Mouse (Mus musculus): ENCODE data around the gene Nav3. TPM values are rescaled to one million over a fixed set of nuclear protein-coding genes. Genes with fewer than 3 reads are reported as not detected.

The Nav3 gene
- polyA plus RNA-seq, 1 experiment = 1.5 TPM

DNA sequence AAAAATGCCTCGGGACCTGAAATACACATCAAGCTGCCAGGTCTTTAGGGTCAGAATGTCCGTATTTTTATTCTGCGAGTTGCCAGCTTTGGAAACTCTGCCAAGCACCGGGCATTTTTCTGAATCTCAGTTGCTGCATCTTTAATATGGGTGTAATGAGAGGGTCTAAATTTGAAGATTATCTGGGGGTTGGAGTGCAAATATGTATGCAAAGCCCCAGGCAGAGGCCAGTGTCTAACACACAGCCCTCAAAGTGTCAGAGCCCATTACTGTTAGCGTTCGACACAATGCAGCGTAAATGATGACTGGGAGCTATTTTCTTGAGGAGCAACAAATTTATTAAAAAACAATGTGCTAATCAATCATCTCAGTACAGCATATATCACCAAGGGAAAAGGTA lies 142.0 kb downstream of the Nav3 start:
- H3K4me1 ChIP-seq (ENCODE audit: control insufficient read depth, insufficient read depth, insufficient read length, low read length) = no peaks in the 10 kb centered on the region

DNA sequence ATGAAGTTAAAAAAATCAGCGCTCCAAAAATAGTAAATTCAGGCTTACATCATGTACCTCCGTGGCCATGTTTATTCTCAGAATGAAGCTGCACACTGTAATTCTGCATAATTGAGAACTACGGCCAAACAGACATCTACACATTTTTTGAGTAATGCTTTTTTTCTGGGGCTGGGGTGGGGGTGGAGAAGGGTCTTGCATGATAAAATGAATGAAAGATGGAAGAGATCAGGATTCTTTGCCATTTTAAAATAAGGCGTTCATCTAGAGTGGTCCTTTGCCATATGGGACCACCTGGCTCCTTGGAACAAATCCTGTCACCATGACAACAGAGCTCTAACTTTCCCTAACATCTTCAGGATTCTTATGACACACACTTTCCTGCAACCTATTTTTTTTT lies 146.5 kb downstream of the Nav3 start:
- H3K4me3 ChIP-seq (ENCODE audit: insufficient read depth, low read depth, low read length) = no peak overlapping the region
- no peak overlapping the region for H3K27ac ChIP-seq (replicated peaks; ENCODE audit: low read depth, low read length)

More for the DNA sequence above, 142.0 kb downstream of the Nav3 start:
- Histone ChIP-seq H3K4me3 (ENCODE audit: insufficient read depth, low read depth, low read length) (no peak overlapping the region), H3K27ac (replicated peaks; ENCODE audit: low read depth, low read length) (no peak overlapping the region)

DNA sequence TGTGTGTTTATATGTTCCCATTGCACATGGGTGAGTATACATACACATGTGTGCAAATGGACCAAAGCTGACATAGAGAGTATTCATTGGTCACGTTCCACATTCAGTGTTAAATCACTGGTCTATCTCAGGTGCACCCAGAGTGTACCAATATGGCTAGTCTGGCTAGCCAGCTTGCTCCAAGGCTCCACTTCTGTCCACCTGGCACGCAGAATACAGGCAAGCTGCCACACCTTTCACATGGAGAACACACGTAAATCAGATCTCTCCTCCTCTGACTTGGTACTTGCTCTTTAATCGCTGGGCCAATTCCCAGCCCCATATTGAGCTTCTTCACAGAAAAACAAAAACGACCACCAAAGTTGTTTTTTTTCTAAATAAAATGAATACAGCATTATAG lies 150.4 kb downstream of the Nav3 start:
- H3K4me3 ChIP-seq (ENCODE audit: insufficient read depth, low read depth, low read length) = no peak overlapping the region
- no peak overlapping the region for H3K27ac ChIP-seq (replicated peaks; ENCODE audit: low read depth, low read length)
- H3K4me1 ChIP-seq (ENCODE audit: control insufficient read depth, insufficient read depth, insufficient read length, low read length) = no peaks in the 10 kb centered on the region

More for the DNA sequence above, 146.5 kb downstream of the Nav3 start:
- H3K4me1 ChIP-seq (ENCODE audit: control insufficient read depth, insufficient read depth, insufficient read length, low read length) = no peaks in the 10 kb centered on the region

DNA sequence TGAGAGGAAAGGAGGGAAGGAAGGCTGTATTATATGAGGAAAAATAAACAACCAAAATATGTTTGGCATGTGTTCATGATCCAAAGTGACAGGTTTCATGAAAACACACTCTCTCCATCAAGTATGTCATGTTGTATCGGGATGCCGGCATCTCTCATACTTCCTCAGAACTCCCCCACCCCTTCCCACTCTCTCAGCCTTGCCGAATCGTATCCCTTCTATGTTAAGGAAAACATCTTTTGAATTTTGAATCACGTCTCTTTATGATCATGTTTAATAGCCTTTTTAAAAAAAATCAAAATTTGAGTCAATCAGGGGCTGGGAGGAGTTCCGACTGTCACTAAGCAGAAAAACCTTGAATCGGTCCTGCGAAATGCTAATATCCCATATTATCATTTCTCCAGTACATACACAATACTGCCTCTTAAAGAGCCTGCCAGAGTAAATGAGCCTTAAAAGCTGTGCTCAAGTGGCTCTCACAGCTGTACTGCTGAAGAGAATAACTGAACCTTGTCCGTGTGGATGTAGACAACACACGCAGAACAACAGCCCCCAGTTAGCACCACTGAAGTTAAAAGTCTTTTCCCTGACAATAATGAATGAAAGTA lies 165.9 kb downstream of the Nav3 start:
- no peaks in the 10 kb centered on the region for H3K4me1 ChIP-seq (ENCODE audit: control insufficient read depth, insufficient read depth, insufficient read length, low read length)
- no peak overlapping the region for H3K4me3 ChIP-seq (ENCODE audit: insufficient read depth, low read depth, low read length)
- H3K27ac ChIP-seq (replicated peaks; ENCODE audit: low read depth, low read length) = no peak overlapping the region

DNA sequence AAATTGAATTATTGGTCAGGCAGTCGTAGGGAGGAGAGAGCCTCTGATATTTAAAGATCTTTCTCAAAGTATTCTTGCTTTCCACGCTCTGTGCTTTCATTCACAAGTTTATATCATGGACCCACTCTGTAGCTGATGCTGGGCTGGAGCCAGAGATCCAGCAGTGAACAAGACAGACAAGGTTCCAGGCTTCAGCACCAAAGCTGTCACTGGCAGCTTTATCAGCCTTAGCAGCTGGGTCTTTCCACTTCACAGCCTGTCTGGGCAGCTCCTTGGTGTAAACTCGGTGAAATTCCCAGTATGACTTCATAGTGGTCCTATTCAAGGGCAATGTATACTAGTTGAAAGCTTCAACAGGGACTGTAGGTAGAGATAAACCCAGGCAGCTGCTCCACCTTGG lies 172.1 kb downstream of the Nav3 start:
- Histone ChIP-seq H3K27ac (replicated peaks; ENCODE audit: low read depth, low read length) (no peak overlapping the region), H3K4me1 (ENCODE audit: control insufficient read depth, insufficient read depth, insufficient read length, low read length) (no peaks in the 10 kb centered on the region), H3K4me3 (ENCODE audit: insufficient read depth, low read depth, low read length) (no peak overlapping the region)

DNA sequence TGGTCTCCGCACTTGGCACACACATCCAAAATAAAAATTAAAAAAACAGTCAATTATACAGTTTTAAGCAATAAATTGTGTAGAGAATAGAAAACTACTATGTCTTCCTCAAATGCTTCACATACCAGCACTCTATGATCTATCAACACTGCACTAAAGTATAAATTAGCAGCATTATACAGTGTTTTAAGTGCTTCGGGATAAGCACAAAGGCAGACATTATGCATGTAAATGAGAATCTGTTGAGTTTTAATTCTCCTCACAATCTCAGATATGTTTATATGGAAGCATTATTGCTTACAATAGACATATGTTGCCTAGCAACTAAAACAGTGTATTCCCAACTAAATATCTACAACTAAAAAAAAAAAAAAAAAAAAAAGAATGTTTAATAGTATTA lies 183.2 kb downstream of the Nav3 start:
- Histone ChIP-seq H3K4me3 (ENCODE audit: insufficient read depth, low read depth, low read length) (no peak overlapping the region), H3K4me1 (ENCODE audit: control insufficient read depth, insufficient read depth, insufficient read length, low read length) (no peaks in the 10 kb centered on the region), H3K27ac (replicated peaks; ENCODE audit: low read depth, low read length) (no peak overlapping the region)

DNA sequence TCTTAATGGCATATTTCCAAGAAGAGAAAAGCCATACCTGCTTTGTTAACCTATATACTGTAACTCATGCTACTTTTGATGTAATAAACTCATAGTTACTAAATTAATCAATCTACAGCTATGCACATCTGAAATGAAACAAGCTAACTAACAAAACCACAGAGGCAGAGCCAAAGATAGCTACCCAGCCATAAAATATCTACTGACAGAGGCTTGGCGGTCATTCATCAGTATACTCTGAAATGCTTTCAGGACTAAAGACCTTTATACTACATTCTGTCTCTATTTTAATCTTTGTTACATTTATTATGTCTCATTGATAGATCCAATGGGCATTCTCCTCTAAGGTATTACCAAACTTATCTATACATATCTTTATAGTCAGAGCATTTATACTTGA lies 185.4 kb downstream of the Nav3 start:
- no peaks in the 10 kb centered on the region for H3K4me1 ChIP-seq (ENCODE audit: control insufficient read depth, insufficient read depth, insufficient read length, low read length)
- no peak overlapping the region for H3K4me3 ChIP-seq (ENCODE audit: insufficient read depth, low read depth, low read length)
- H3K27ac ChIP-seq (replicated peaks; ENCODE audit: low read depth, low read length) = no peak overlapping the region

DNA sequence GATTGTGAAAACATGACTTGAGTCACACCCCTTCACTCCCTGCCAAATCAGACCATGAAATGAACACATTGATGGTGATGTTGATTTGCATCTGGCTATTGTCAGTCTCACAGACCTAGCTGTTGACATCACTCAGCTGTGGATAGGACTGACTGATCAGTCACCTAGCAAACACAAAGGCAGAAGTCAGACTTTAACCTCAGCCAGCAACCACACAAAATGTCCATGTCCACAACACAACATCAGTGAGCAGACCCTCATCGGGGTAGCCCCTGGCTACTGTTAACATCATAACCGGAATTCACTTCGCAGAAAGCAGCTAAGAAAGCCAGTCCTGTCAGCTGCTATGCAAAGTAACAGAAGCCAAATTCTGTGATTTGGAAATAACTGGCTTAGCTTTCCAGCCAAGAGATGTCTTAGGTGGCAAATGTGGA lies 213.9 kb downstream of the Nav3 start:
- Histone ChIP-seq H3K4me1 (ENCODE audit: control insufficient read depth, insufficient read depth, insufficient read length, low read length) (no peaks in the 10 kb centered on the region), H3K27ac (replicated peaks; ENCODE audit: low read depth, low read length) (no peak overlapping the region), H3K4me3 (ENCODE audit: insufficient read depth, low read depth, low read length) (no peak overlapping the region)

DNA sequence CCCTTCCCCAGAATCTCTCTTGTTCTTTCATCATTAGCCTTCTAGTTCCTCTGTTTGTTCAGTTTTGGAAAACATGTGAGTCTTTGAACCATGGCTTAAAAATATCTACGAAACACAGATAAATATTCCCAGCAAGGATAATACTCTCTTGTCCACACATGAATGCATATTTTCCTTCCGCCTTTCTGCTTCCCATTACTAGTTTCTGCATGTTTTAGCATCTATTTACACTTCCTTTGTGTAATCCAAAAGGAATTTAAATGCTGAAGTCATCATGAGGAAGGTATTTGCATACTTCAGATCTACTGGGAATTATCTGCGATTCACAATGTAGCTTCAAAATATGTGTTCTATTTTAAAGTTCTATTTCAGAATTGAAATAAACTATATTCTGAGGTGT lies 215.3 kb downstream of the Nav3 start:
- H3K4me1 ChIP-seq (ENCODE audit: control insufficient read depth, insufficient read depth, insufficient read length, low read length) = no peaks in the 10 kb centered on the region
- H3K27ac ChIP-seq (replicated peaks; ENCODE audit: low read depth, low read length) = no peak overlapping the region
- H3K4me3 ChIP-seq (ENCODE audit: insufficient read depth, low read depth, low read length) = no peak overlapping the region

DNA sequence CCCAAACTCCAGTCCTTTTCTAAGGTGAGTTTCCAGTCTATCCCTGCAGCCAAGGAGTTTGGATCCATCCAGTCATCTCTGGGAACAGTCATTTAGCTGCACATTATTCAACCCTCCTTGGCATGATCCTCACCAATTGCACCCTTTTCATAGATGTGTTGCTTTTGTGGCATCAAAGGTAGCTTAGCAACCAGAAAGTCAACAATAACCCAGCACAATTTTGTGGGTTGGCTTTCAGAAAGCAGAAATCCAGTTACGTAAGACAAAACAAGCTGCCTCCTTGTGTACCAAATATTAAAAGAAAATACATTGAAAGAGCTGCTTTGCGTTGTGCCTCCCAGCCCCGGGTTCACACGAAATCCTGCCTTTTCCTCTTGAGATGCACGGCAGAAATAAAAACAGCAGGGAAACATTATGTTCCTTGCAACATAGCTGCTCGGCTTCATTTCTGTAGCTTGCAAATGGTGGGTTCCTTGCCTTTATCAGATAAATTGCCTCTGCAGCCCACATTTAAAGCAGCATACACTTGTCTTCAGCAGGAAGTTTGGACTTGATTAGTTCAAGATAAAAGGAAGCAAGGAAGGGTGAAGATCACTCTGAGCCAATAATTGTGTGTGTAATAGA lies 222.6 kb downstream of the Nav3 start:
- Histone ChIP-seq H3K27ac (replicated peaks; ENCODE audit: low read depth, low read length) (no peak overlapping the region), H3K4me1 (ENCODE audit: control insufficient read depth, insufficient read depth, insufficient read length, low read length) (no peaks in the 10 kb centered on the region), H3K4me3 (ENCODE audit: insufficient read depth, low read depth, low read length) (no peak overlapping the region)

DNA sequence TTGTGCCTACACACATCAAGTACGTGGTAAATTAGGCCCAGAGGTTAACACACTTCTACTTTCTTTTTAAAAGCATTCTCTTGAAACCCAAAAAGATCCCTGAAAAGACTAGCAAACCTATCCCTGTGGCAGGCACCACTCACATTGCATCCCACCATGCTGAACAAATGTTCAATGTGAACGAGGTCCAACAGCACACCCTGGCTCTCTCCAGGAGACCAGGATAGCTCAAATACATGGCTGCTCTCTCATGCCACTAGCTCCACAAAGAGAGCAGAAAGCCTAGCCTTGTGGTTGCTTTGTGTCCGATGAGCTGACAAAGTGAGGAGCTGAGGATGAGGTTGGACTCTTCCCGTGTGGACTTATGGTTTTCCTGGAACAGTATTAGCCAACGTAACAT lies 249.6 kb downstream of the Nav3 start:
- no peak overlapping the region for H3K27ac ChIP-seq (replicated peaks; ENCODE audit: low read depth, low read length)
- H3K4me3 ChIP-seq (ENCODE audit: insufficient read depth, low read depth, low read length) = no peak overlapping the region

DNA sequence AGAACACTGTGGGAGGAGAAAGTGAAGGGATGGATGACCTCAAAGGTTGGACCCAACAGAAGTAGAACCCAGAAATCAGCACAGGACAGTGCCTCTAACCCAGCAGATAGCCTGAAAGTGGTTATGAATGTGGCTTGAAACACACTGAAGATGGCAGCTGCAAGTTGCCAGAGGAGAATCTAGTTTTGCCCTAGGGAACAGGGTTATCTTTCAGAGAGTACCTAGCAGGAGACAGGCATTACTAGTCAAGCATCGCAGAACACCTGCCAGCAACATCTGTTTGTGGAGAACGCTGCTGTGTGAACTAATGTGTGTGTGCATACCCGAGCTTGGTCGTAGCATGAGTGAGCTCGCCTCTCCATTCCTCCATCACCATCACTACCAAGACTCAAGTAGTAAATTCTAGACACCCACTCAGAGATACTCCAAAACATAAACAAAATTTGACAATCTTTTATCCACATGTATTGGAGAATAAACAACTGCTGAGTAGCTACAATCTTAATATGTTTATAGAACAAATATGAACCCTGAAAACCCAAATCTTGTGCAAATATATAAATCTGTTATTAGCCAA lies 251.8 kb downstream of the Nav3 start:
- Histone ChIP-seq H3K27ac (replicated peaks; ENCODE audit: low read depth, low read length) (no peak overlapping the region), H3K4me1 (ENCODE audit: control insufficient read depth, insufficient read depth, insufficient read length, low read length) (no peaks in the 10 kb centered on the region), H3K4me3 (ENCODE audit: insufficient read depth, low read depth, low read length) (no peak overlapping the region)

More for the DNA sequence above, 249.6 kb downstream of the Nav3 start:
- H3K4me1 ChIP-seq (ENCODE audit: control insufficient read depth, insufficient read depth, insufficient read length, low read length) = no peaks in the 10 kb centered on the region

DNA sequence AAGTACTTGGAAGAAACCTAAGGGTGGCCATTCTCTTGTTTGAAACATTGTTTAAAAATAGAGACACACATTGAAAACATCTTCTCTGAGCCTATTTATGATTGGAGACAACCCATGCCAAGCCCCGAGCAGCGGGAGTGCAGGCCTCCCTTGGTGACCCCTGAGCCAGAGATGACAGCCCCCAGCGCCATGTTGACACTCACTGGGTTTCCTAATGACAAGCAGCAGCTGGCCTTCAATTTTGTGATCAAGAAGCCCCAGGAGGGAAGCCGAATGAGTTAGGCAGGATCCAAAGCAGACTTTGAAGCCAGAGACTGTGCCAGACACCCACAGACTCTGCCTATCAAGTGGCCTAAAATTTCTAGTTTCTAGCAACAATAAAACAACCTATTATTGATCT lies 263.1 kb downstream of the Nav3 start:
- Histone ChIP-seq H3K27ac (replicated peaks; ENCODE audit: low read depth, low read length) (no peak overlapping the region), H3K4me1 (ENCODE audit: control insufficient read depth, insufficient read depth, insufficient read length, low read length) (no peaks in the 10 kb centered on the region), H3K4me3 (ENCODE audit: insufficient read depth, low read depth, low read length) (no peak overlapping the region)

DNA sequence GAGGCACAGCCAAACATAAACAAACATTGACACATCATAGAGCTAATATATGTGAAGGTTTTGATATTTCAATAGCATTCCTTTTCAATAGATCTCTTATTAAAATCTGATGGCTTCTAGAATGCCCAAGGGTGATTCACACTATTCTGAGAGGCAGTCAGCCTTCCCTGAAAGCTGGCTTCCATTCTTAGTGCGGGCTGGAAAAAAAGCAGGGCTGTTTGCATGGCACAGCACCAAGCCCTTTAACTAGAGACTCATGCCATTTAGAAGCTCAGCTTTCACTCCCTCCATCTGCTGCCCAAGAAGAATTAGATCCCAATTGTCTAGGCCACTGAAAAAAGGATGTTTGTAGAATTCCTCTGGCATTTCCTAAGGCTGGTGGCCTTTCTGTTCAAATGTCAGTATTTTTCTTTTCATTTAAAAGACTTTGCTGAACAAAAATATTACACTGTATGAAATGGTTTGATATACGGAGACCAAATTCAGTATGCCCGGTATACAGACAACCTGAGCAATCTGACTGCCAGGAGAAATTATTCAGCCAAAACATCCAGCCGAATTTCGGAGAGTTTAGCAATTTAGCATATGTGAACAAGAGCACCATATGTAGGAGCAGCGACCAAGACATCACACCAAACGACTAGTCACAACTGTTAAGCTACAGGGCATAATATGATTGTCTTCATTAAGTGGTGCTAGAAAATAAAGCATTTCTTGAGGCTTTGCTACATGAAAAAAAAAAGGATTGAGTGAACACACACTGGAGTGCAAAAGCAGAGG lies 263.8 kb downstream of the Nav3 start:
- Histone ChIP-seq H3K4me3 (ENCODE audit: insufficient read depth, low read depth, low read length) (no peak overlapping the region), H3K4me1 (ENCODE audit: control insufficient read depth, insufficient read depth, insufficient read length, low read length) (no peaks in the 10 kb centered on the region), H3K27ac (replicated peaks; ENCODE audit: low read depth, low read length) (no peak overlapping the region)

DNA sequence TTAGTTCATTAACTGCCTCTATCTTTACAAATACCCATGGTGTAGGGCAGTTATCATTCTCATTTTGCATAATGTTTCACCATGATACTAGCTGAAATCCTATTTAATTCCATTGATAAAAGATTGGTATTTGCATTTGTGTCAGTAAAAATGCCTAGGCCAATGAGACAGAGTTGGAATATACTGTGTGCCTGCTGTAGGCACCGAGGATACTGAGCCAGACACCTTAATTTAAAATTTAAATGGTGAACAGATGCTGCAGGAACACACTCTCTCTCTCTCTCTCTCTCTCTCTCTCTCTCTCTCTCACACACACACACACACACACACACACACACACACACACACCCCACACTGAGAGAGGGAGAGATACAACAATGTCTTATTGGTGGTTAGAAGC lies 269.8 kb downstream of the Nav3 start:
- Histone ChIP-seq H3K27ac (replicated peaks; ENCODE audit: low read depth, low read length) (no peak overlapping the region), H3K4me1 (ENCODE audit: control insufficient read depth, insufficient read depth, insufficient read length, low read length) (no peaks in the 10 kb centered on the region), H3K4me3 (ENCODE audit: insufficient read depth, low read depth, low read length) (no peak overlapping the region)

Measured in brown adipose tissue, adult 24 weeks (tissue).